Mouse (Mus musculus): Measurements from ENCODE around the gene Tmem174. TPM values are rescaled to one million over a fixed set of nuclear protein-coding genes. Genes with fewer than 3 reads are reported as not detected.

Gene Tmem174
- polyA plus RNA-seq, 1 experiment from 2014 or later: 9.3 TPM

DNA sequence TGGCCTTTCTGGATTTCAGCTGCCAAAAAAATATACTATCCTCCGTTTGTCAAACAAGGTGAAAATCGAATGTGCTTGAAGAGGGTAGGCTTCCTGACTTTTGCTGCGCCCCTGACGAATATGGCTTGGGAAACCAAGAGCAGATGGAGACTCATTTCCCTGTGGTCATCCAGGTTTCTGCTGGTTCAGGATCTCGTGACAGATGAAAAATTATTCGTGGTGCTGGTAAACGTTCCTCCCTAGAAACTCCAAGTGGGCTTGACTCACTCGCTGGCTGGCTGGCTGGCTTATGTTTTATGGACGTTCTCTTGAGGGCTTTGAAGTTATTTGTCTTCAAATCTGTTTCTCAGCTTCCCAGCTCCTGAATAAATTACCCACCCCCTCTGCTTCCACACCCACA lies 47.6 kb downstream of the Tmem174 start:
- ATAC-seq (ENCODE audit: low FRiP score, low TSS enrichment): no peak
- Histone ChIP-seq H3K4me1 (ENCODE audit: control insufficient read depth, insufficient read depth, low read length) (peaks cover 34% of the 10 kb centered on the region), H3K4me2 (replicated peaks; ENCODE audit: low read depth, low read length) (peak overlapping the region; percentile 62), H3K9ac (ENCODE audit: low read depth, low read length) (no peak overlapping the region), H3K27me3 (ENCODE audit: control insufficient read depth, insufficient read depth, low read length) (peaks cover 3% of the 10 kb centered on the region; the same call in 1 of the 2 replicates), H3K9me3 (ENCODE audit: control insufficient read depth, low read length) (no peaks in the 10 kb centered on the region), H3K36me3 (ENCODE audit: control insufficient read depth, insufficient read depth, low read length) (no peaks in the 10 kb centered on the region), H3K27ac (ENCODE audit: low read depth, low read length) (peak overlapping the region; percentile 61; the same call in 1 of the 2 replicates), H3K4me3 (ENCODE audit: low read length) (no peak overlapping the region; the same call in 1 of the 2 replicates)
- 14% methylated on average over 9 of the region's 9 CpGs for WGBS

DNA sequence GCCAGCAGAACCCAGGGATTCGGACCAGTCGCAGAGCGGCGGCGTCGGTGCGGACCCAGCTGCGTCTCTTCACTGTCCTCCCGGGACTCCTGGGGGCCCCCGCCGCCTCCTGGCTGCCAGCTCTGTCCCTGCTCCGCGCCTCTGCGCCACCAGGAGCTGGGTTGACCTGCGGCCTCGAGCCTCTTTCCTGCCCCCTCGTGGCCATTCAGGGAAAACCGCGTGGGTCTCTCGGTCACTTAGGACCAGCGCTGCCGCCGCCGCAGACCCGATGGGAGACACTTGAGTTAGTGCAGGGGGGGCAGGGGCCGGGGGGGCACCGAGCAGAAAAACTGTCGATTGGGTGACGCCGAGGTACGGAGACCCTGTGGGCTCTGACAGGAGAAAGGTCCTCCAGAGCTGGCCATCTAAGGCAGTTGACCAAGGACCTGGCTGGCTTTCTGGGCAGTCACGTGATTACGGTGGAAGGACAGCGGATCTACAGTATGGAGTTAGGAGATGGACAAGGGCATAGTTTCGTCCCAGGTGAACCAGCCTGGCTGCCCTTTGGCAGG lies 48.2 kb downstream of the Tmem174 start:
- Histone ChIP-seq H3K4me1 (ENCODE audit: control insufficient read depth, insufficient read depth, low read length) (peaks cover 29% of the 10 kb centered on the region), H3K4me3 (ENCODE audit: low read length) (peak overlapping the region; percentile 40), H3K9ac (ENCODE audit: low read depth, low read length) (peak overlapping the region; percentile 58), H3K9me3 (ENCODE audit: control insufficient read depth, low read length) (no peaks in the 10 kb centered on the region), H3K27me3 (ENCODE audit: control insufficient read depth, insufficient read depth, low read length) (peaks cover 6% of the 10 kb centered on the region; the same call in 1 of the 2 replicates), H3K27ac (ENCODE audit: low read depth, low read length) (peak overlapping the region; percentile 61), H3K4me2 (replicated peaks; ENCODE audit: low read depth, low read length) (peak overlapping the region; percentile 62), H3K36me3 (ENCODE audit: control insufficient read depth, insufficient read depth, low read length) (no peaks in the 10 kb centered on the region)
- WGBS: under 1% methylated on average over 35 of the region's 35 CpGs
- peak; percentile 71 for ATAC-seq (ENCODE audit: low FRiP score, low TSS enrichment)

DNA sequence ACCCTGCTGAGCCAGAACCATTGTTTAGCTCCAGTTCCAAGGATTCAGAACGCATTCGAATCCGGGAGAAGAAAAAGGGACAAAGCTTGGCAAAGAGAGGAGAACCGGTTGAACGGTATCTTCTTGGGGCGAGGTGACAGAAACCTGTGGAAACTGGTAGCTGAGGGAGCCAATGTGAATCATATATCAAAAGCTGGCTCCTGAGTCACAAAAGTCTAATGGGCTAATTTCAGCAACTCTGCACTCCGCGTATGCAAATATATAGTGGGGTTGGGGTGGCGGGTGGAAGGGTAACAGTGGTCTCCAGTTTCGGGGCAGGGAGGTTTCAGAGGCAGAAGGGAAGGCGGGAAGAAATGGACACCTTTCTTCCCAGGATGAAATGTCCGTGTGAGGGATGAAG lies 48.7 kb downstream of the Tmem174 start:
- Histone ChIP-seq H3K27ac (ENCODE audit: low read depth, low read length) (peak overlapping the region; percentile 61), H3K9me3 (ENCODE audit: control insufficient read depth, low read length) (no peaks in the 10 kb centered on the region), H3K27me3 (ENCODE audit: control insufficient read depth, insufficient read depth, low read length) (peaks cover 7% of the 10 kb centered on the region; the same call in 1 of the 2 replicates), H3K4me3 (ENCODE audit: low read length) (peak overlapping the region; percentile 40), H3K4me2 (replicated peaks; ENCODE audit: low read depth, low read length) (peak overlapping the region; percentile 62), H3K9ac (ENCODE audit: low read depth, low read length) (peak overlapping the region; percentile 58), H3K36me3 (ENCODE audit: control insufficient read depth, insufficient read depth, low read length) (no peaks in the 10 kb centered on the region), H3K4me1 (ENCODE audit: control insufficient read depth, insufficient read depth, low read length) (peaks cover 26% of the 10 kb centered on the region)
- ATAC-seq (ENCODE audit: low FRiP score, low TSS enrichment): peak; percentile 1; the same call in 1 of the 2 replicates
- WGBS: 4% methylated on average over 12 of the region's 12 CpGs

- no peak overlapping the region for H3K4me3 ChIP-seq (ENCODE audit: low read length)
- 3% methylated on average over 14 of the region's 14 CpGs for WGBS
These were observed 49.6 kb downstream of the Tmem174 start for GRCm38 (mm10) chr13:98587639-98588038.

DNA sequence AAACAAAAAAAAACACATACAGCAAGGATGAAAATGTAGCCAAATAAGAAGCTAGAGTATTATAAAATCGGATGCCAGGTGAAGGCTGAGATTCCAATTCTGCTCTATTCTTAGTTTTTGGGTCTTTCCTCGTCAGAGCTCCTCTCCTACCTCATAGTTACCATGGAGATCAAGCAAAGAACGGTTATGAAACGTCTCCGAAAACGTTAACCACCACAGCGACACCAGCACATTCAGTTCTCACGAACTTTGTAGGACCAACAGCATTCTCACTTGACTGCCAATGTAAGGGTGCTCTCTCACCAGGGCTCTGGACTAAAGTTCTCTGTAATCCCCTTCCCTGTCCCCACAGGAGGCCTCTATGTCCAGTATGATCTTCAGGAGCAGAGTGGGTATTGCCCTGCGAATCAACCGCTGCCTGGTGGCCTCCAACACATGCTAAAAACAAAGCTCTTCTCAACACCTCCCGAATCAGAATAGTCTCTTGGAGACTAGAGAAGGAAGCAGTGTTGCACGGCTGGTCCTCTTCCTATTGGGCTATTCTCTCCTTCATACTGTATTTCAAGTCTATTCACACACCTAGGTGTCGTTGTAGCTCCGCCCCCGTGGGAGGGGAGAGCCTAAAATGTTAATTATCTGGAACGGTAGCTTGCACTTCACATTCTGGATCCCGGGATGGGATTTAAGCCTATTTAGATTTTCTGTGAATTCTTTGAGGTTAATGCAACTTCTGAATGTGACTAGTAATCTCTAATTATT lies 50.2 kb downstream of the Tmem174 start:
- H3K4me3 ChIP-seq (ENCODE audit: low read length): no peak overlapping the region
- peaks cover 7% of the 10 kb centered on the region; the same call in 1 of the 2 replicates for H3K27me3 ChIP-seq (ENCODE audit: control insufficient read depth, insufficient read depth, low read length)
- peak overlapping the region; percentile 39; the same call in 1 of the 2 replicates for H3K27ac ChIP-seq (ENCODE audit: low read depth, low read length)
- H3K4me2 ChIP-seq (replicated peaks; ENCODE audit: low read depth, low read length): peak overlapping the region; percentile 24
- peaks cover 23% of the 10 kb centered on the region for H3K4me1 ChIP-seq (ENCODE audit: control insufficient read depth, insufficient read depth, low read length)
- WGBS: 22% methylated on average over 17 of the region's 17 CpGs
- no peak for ATAC-seq (ENCODE audit: low FRiP score, low TSS enrichment)
- H3K9me3 ChIP-seq (ENCODE audit: control insufficient read depth, low read length): no peaks in the 10 kb centered on the region
- no peaks in the 10 kb centered on the region for H3K36me3 ChIP-seq (ENCODE audit: control insufficient read depth, insufficient read depth, low read length)
- no peak overlapping the region for H3K9ac ChIP-seq (ENCODE audit: low read depth, low read length)

More at GRCm38 (mm10) chr13:98587639-98588038, 49.6 kb downstream of the Tmem174 start:
- no peaks in the 10 kb centered on the region for H3K9me3 ChIP-seq (ENCODE audit: control insufficient read depth, low read length)
- H3K36me3 ChIP-seq (ENCODE audit: control insufficient read depth, insufficient read depth, low read length): no peaks in the 10 kb centered on the region
- peaks cover 7% of the 10 kb centered on the region; the same call in 1 of the 2 replicates for H3K27me3 ChIP-seq (ENCODE audit: control insufficient read depth, insufficient read depth, low read length)
- ATAC-seq (ENCODE audit: low FRiP score, low TSS enrichment): no peak
- H3K4me2 ChIP-seq (replicated peaks; ENCODE audit: low read depth, low read length): peak overlapping the region; percentile 24
- no peak overlapping the region; the same call in 1 of the 2 replicates for H3K27ac ChIP-seq (ENCODE audit: low read depth, low read length)
- peaks cover 26% of the 10 kb centered on the region for H3K4me1 ChIP-seq (ENCODE audit: control insufficient read depth, insufficient read depth, low read length)
- no peak overlapping the region; the same call in 1 of the 2 replicates for H3K9ac ChIP-seq (ENCODE audit: low read depth, low read length)

Other genes with a start within 250 kb of the Tmem174 start
- gene Gm10320, start 145.4 kb downstream of the Tmem174 start, polyA plus RNA-seq (2014; fragmentation: Nextera tagmentation; extraction: Ambion mirVana): 1.2 TPM in 2 replicates
- gene Tmem171, start 57.4 kb upstream of the Tmem174 start, polyA plus RNA-seq (2014; fragmentation: Nextera tagmentation; extraction: Ambion mirVana): 3.6 and 4.3 TPM in 2 replicates
- gene Fcho2, start 178.0 kb upstream of the Tmem174 start, polyA plus RNA-seq (2014; fragmentation: Nextera tagmentation; extraction: Ambion mirVana): 32.4 and 48.4 TPM in 2 replicates

Data from kidney, embryonic 14.5 days (tissue).